Mouse (Mus musculus) neural tube, embryonic 15.5 days (tissue): ENCODE results near the gene Pdpn. TPM values are rescaled to one million over a fixed set of nuclear protein-coding genes. Genes with fewer than 3 reads are reported as not detected.
A peak's percentile ranks its signal among the peaks of the same experiment; 100 is the strongest.

Source experiments
- ATAC-seq: fragments of 200-750 bp; cut with Nextera tagmentation; 2 replicates; pipeline ENCODE4 v1.8.0; 2017; ENCODE audit warnings: mild to moderate bottlenecking, moderate TSS enrichment, moderate library complexity; ENCODE audit not compliant: low FRiP score
- H3K27ac ChIP-seq: fragments of 300-500 bp; sonication (generic); replicated peaks from 2 replicates; pipeline ENCODE4 v1.5.1; 2015; ENCODE audit warnings: mild to moderate bottlenecking, inconsistent platforms
- H3K27me3 ChIP-seq: fragments of 300-500 bp; sonication (generic); replicated peaks from 2 replicates; pipeline ENCODE4 v1.6.1; 2015; ENCODE audit warnings: inconsistent platforms
- H3K36me3 ChIP-seq: fragments of 300-500 bp; sonication (generic); 2 replicates; pipeline ENCODE4 v1.6.1; 2015; ENCODE audit warnings: inconsistent platforms
- H3K4me1 ChIP-seq: fragments of 300-500 bp; sonication (generic); 2 replicates; pipeline ENCODE4 v1.6.1; 2015; ENCODE audit warnings: inconsistent platforms
- H3K4me2 ChIP-seq: fragments of 300-500 bp; sonication (generic); 2 replicates; pipeline ENCODE4 v1.6.1; 2015; ENCODE audit warnings: inconsistent platforms, mild to moderate bottlenecking, moderate library complexity
- H3K4me3 ChIP-seq: fragments of 300-500 bp; sonication (generic); replicated peaks from 2 replicates; pipeline ENCODE4 v1.5.1; 2015; ENCODE audit warnings: mild to moderate bottlenecking, inconsistent platforms
- H3K9ac ChIP-seq: fragments of 300-500 bp; sonication (generic); replicated peaks from 2 replicates; pipeline ENCODE4 v1.6.1; 2015; ENCODE audit warnings: mild to moderate bottlenecking, inconsistent platforms
- H3K9me3 ChIP-seq: fragments of 300-500 bp; sonication (generic); replicated peaks from 2 replicates; pipeline ENCODE4 v1.6.1; 2016; ENCODE audit warnings: inconsistent platforms
- WGBS: fragments of 180-500 bp; shearing (Covaris S2); methylation state at CpG from one replicate; pipeline ENCODE4 v1.1.7; 2015; ENCODE audit warnings: mixed read lengths; 5-methylcytosine and 5-hydroxymethylcytosine counted together
- polyA plus RNA-seq: library from polyadenylated mRNA; unstranded; fragments of >200 nt; fragmentation: Nextera tagmentation; extraction: Ambion mirVana; gene quantifications from 2 replicates; pipeline ENCODE4 v1.2.1, GENCODE M21; 2015

The Pdpn gene
- polyA plus RNA-seq, 1 experiment from 2014 or later, result 29.0 TPM

- Histone ChIP-seq H3K9ac (no peak overlapping the region), H3K9me3 (no peaks in the 10 kb centered on the region), H3K4me3 (no peak overlapping the region), H3K4me2 (peak overlapping the region; percentile 59), H3K4me1 (peaks cover 10% of the 10 kb centered on the region), H3K27ac (0 out of 2 replicates have a peak overlapping the region, but pooled peaks have one; percentile 13), H3K27me3 (no peaks in the 10 kb centered on the region), H3K36me3 (no peaks in the 10 kb centered on the region)
- WGBS, result 12% methylated on average over 9 of the region's 11 CpGs
- 0 out of 2 replicates have a peak, but pooled peaks have one; percentile 12 for ATAC-seq
Measured at GRCm38 (mm10) chr4:143324176-143324924, 25.0 kb upstream of the Pdpn start.

- no peak overlapping the region for H3K27ac ChIP-seq
- H3K36me3 ChIP-seq, result no peaks in the 10 kb centered on the region
- no peak overlapping the region for H3K9ac ChIP-seq
- H3K9me3 ChIP-seq, result no peaks in the 10 kb centered on the region
- WGBS, result 89% methylated on average over 6 of the region's 6 CpGs
- no peaks in the 10 kb centered on the region for H3K27me3 ChIP-seq
- H3K4me1 ChIP-seq, result no peaks in the 10 kb centered on the region
- no peak overlapping the region for H3K4me2 ChIP-seq
- no peak overlapping the region for H3K4me3 ChIP-seq
- ATAC-seq, result no peak
Measured at GRCm38 (mm10) chr4:143313299-143313698, 13.9 kb upstream of the Pdpn start.

- Histone ChIP-seq H3K36me3 (no peaks in the 10 kb centered on the region), H3K9me3 (no peaks in the 10 kb centered on the region), H3K4me1 (peaks cover under 1% of the 10 kb centered on the region; the same call in 1 of the 2 replicates), H3K27me3 (no peaks in the 10 kb centered on the region), H3K4me3 (no peak overlapping the region), H3K9ac (no peak overlapping the region), H3K4me2 (no peak overlapping the region), H3K27ac (no peak overlapping the region)
- WGBS, result 39% methylated on average over 2 of the region's 2 CpGs
- ATAC-seq, result no peak
Measured at GRCm38 (mm10) chr4:143311341-143311740, 12.0 kb upstream of the Pdpn start.

- no peak for ATAC-seq
- Histone ChIP-seq H3K36me3 (no peaks in the 10 kb centered on the region), H3K4me3 (no peak overlapping the region), H3K4me1 (peaks cover 2% of the 10 kb centered on the region; the same call in 1 of the 2 replicates), H3K27me3 (no peaks in the 10 kb centered on the region; the same call in 1 of the 2 replicates), H3K9ac (no peak overlapping the region), H3K27ac (no peak overlapping the region), H3K9me3 (no peaks in the 10 kb centered on the region), H3K4me2 (no peak overlapping the region)
- 49% methylated on average over 5 of the region's 5 CpGs for WGBS
Measured at GRCm38 (mm10) chr4:143305987-143306772, 6.8 kb upstream of the Pdpn start.

GRCm38 (mm10) chr4:143305031-143305430, 5.7 kb upstream of the Pdpn start:
- H3K9ac ChIP-seq, result no peak overlapping the region
- no peak overlapping the region for H3K4me2 ChIP-seq
- ATAC-seq, result no peak
- H3K4me3 ChIP-seq, result no peak overlapping the region
- H3K36me3 ChIP-seq, result no peaks in the 10 kb centered on the region
- WGBS, result 96% methylated on average over 4 of the region's 4 CpGs
- H3K27ac ChIP-seq, result no peak overlapping the region
- H3K4me1 ChIP-seq, result peaks cover 3% of the 10 kb centered on the region; the same call in 1 of the 2 replicates
- H3K27me3 ChIP-seq, result no peaks in the 10 kb centered on the region; the same call in 1 of the 2 replicates
- H3K9me3 ChIP-seq, result no peaks in the 10 kb centered on the region

GRCm38 (mm10) chr4:143302279-143302890, 3.0 kb upstream of the Pdpn start:
- Histone ChIP-seq H3K4me1 (peaks cover 25% of the 10 kb centered on the region), H3K9ac (no peak overlapping the region), H3K4me3 (no peak overlapping the region), H3K36me3 (no peaks in the 10 kb centered on the region), H3K27me3 (no peaks in the 10 kb centered on the region; the same call in 1 of the 2 replicates), H3K4me2 (no peak overlapping the region), H3K9me3 (no peaks in the 10 kb centered on the region), H3K27ac (no peak overlapping the region)
- WGBS, result 55% methylated on average over 11 of the region's 11 CpGs
- no peak for ATAC-seq

- Histone ChIP-seq H3K27me3 (no peaks in the 10 kb centered on the region; the same call in 1 of the 2 replicates), H3K36me3 (no peaks in the 10 kb centered on the region), H3K9me3 (no peaks in the 10 kb centered on the region), H3K9ac (no peak overlapping the region), H3K4me3 (no peak overlapping the region), H3K27ac (no peak overlapping the region), H3K4me1 (peaks cover 30% of the 10 kb centered on the region), H3K4me2 (no peak overlapping the region)
- WGBS, result 76% methylated on average over 4 of the region's 4 CpGs
- no peak for ATAC-seq
Measured at GRCm38 (mm10) chr4:143301875-143302274, 2.5 kb upstream of the Pdpn start.

GRCm38 (mm10) chr4:143301042-143301441, 1.7 kb upstream of the Pdpn start:
- no peak for ATAC-seq
- H3K9ac ChIP-seq, result no peak overlapping the region
- no peaks in the 10 kb centered on the region for H3K9me3 ChIP-seq
- H3K4me2 ChIP-seq, result no peak overlapping the region
- H3K4me3 ChIP-seq, result no peak overlapping the region
- H3K4me1 ChIP-seq, result peaks cover 31% of the 10 kb centered on the region
- H3K27me3 ChIP-seq, result no peaks in the 10 kb centered on the region; the same call in 1 of the 2 replicates
- no peaks in the 10 kb centered on the region for H3K36me3 ChIP-seq
- WGBS, result 50% methylated on average over 5 of the region's 5 CpGs
- H3K27ac ChIP-seq, result no peak overlapping the region

- Histone ChIP-seq H3K27ac (no peak overlapping the region), H3K36me3 (no peaks in the 10 kb centered on the region), H3K4me3 (no peak overlapping the region), H3K9me3 (no peaks in the 10 kb centered on the region), H3K4me2 (peak overlapping the region; percentile 61), H3K27me3 (no peaks in the 10 kb centered on the region; the same call in 1 of the 2 replicates), H3K4me1 (peaks cover 36% of the 10 kb centered on the region), H3K9ac (no peak overlapping the region)
- WGBS, result 9% methylated on average over 12 of the region's 12 CpGs
- ATAC-seq, result no peak
Measured at GRCm38 (mm10) chr4:143300113-143300688, 837 bp upstream of the Pdpn start.

GRCm38 (mm10) chr4:143298431-143299315, 691 bp downstream of the Pdpn start:
- Histone ChIP-seq H3K36me3 (no peaks in the 10 kb centered on the region), H3K4me1 (peaks cover 43% of the 10 kb centered on the region), H3K9ac (peak overlapping the region; percentile 34), H3K27ac (peak overlapping the region; percentile 66), H3K4me3 (peak overlapping the region; percentile 39), H3K9me3 (no peaks in the 10 kb centered on the region), H3K27me3 (no peaks in the 10 kb centered on the region; the same call in 1 of the 2 replicates), H3K4me2 (peak overlapping the region; percentile 61)
- WGBS, result 5% methylated on average over 24 of the region's 24 CpGs
- ATAC-seq, result 0 out of 2 replicates have a peak, but pooled peaks have one; percentile 37
